Mouse (Mus musculus) MEL (cell line): ENCODE data around the gene Klf12. TPM values are rescaled to one million over a fixed set of nuclear protein-coding genes. Genes with fewer than 3 reads are reported as not detected.
A peak's percentile ranks its signal among the peaks of the same experiment; 100 is the strongest.

Experiments used
- DNase-seq: peaks from one replicate; pipeline ENCODE4 v3.0.0; 2011; ENCODE audit warnings: low read depth, low spot score
- H3K27ac ChIP-seq: 2 replicates; pipeline ENCODE4 v1.5.1; 2012; ENCODE audit warnings: low read depth, mild to moderate bottlenecking, control low read depth, low read length, moderate library complexity; ENCODE audit not compliant: control insufficient read depth
- H3K27me3 ChIP-seq, 2 experiments: fragments of 150-350 bp in 1 of 2; sonication (generic) in 1 of 2; 2 replicates each; pipeline ENCODE4 v1.6.1; 2012; ENCODE audit warnings: low read length in 2 of 2, mild to moderate bottlenecking in 2 of 2, improper control_type of control experiment in 1 of 2, moderate library complexity in 1 of 2; ENCODE audit not compliant: insufficient read depth in 2 of 2, control insufficient read depth in 1 of 2
- H3K36me3 ChIP-seq, 2 experiments: 2 replicates each; pipeline ENCODE4 v1.6.1; 2012 to 2014; ENCODE audit warnings: low read length in 2 of 2, improper control_type of control experiment in 1 of 2, inconsistent platforms in 1 of 2, mild to moderate bottlenecking in 1 of 2; ENCODE audit not compliant: insufficient read depth in 2 of 2, control insufficient read depth in 1 of 2
- H3K4me1 ChIP-seq, 2 experiments: fragments of 150-350 bp in 1 of 2; sonication (generic) in 1 of 2; 2 replicates each; pipeline ENCODE4 v1.6.1; 2012; ENCODE audit warnings: low read length in 2 of 2, improper control_type of control experiment in 1 of 2, mild to moderate bottlenecking in 1 of 2; ENCODE audit not compliant: insufficient read depth in 2 of 2, control insufficient read depth in 1 of 2
- H3K4me3 ChIP-seq, 2 experiments: fragments of 150-350 bp in 1 of 2; sonication (generic) in 1 of 2; 2 replicates each; pipeline ENCODE4 v1.5.1; 2012; ENCODE audit warnings: low read depth in 2 of 2, low read length in 2 of 2, mild to moderate bottlenecking in 2 of 2, moderate library complexity in 2 of 2, control low read depth in 1 of 2, improper control_type of control experiment in 1 of 2; ENCODE audit not compliant: control insufficient read depth in 1 of 2, insufficient read depth in 1 of 2
- H3K79me2 ChIP-seq: 2 replicates; pipeline ENCODE4 v1.6.1; 2012; ENCODE audit warnings: mild to moderate bottlenecking, low read length, moderate library complexity; ENCODE audit not compliant: control insufficient read depth, poor library complexity, insufficient read depth
- H3K9ac ChIP-seq: 2 replicates; pipeline ENCODE4 v1.6.1; 2012; ENCODE audit warnings: low read depth, mild to moderate bottlenecking, control low read depth, low read length, moderate library complexity; ENCODE audit not compliant: control insufficient read depth, poor library complexity, severe bottlenecking
- H3K9me3 ChIP-seq: fragments of 150-350 bp; sonication (generic); replicated peaks from 2 replicates; pipeline ENCODE4 v1.6.1; 2012; ENCODE audit warnings: mild to moderate bottlenecking, low read length, improper control_type of control experiment, moderate library complexity; ENCODE audit not compliant: insufficient read depth
- CHD1 ChIP-seq: IDR thresholded peaks from 2 replicates; pipeline ENCODE4 v1.6.1; 2012; ENCODE audit warnings: low read depth, mild to moderate bottlenecking, inconsistent platforms, low read length, improper control_type of control experiment
- CHD2 ChIP-seq: IDR thresholded peaks from 2 replicates; pipeline ENCODE4 v1.6.1; 2011; ENCODE audit warnings: low read length, improper control_type of control experiment
- CTCF ChIP-seq, 3 experiments: IDR thresholded peaks in 2 of 3; conservative IDR thresholded peaks in 1 of 3; 2 replicates each; pipeline ENCODE4 v1.5.1; 2011 to 2012; ENCODE audit warnings: low read length in 3 of 3, low read depth in 2 of 3, mild to moderate bottlenecking in 2 of 3, improper control_type of control experiment in 1 of 3, inconsistent platforms in 1 of 3, mixed read lengths in 1 of 3, moderate library complexity in 1 of 3; ENCODE audit not compliant: control insufficient read depth in 1 of 3, insufficient read depth in 1 of 3, poor library complexity in 1 of 3, severe bottlenecking in 1 of 3
- ETS1 ChIP-seq: IDR thresholded peaks from 2 replicates; pipeline ENCODE4 v1.6.1; 2012; ENCODE audit warnings: low read depth, mild to moderate bottlenecking, inconsistent platforms, low read length, improper control_type of control experiment, moderate library complexity
- GATA1 ChIP-seq: IDR thresholded peaks from 2 replicates; pipeline ENCODE4 v1.6.1; 2011; ENCODE audit warnings: low read depth, low read length, improper control_type of control experiment
- MAFK ChIP-seq: IDR thresholded peaks from 2 replicates; pipeline ENCODE4 v1.6.1; 2011; ENCODE audit warnings: low read depth, mild to moderate bottlenecking, low read length, improper control_type of control experiment, borderline replicate concordance
- MAX ChIP-seq: IDR thresholded peaks from 2 replicates; pipeline ENCODE4 v1.6.1; 2011; ENCODE audit warnings: low read length, improper control_type of control experiment
- MEF2A ChIP-seq: IDR thresholded peaks from 2 replicates; pipeline ENCODE4 v1.6.1; 2014; ENCODE audit warnings: low read depth, mild to moderate bottlenecking, inconsistent platforms, low read length, improper control_type of control experiment; ENCODE audit not compliant: poor library complexity, insufficient replicate concordance, severe bottlenecking; ENCODE audit errors: extremely low read depth
- MXI1 ChIP-seq: IDR thresholded peaks from 2 replicates; pipeline ENCODE4 v1.6.1; 2011; ENCODE audit warnings: mild to moderate bottlenecking, low read depth, low read length, improper control_type of control experiment
- NELFE ChIP-seq: IDR thresholded peaks from 2 replicates; pipeline ENCODE4 v1.6.1; 2011; ENCODE audit warnings: low read depth, low read length, improper control_type of control experiment
- POLR2AphosphoS5 ChIP-seq: IDR thresholded peaks from 2 replicates; pipeline ENCODE4 v1.6.1; 2012; ENCODE audit warnings: low read depth, borderline replicate concordance, mild to moderate bottlenecking, inconsistent platforms, low read length, moderate library complexity, mixed read lengths
- RAD21 ChIP-seq: IDR thresholded peaks from 2 replicates; pipeline ENCODE4 v1.6.1; 2011; ENCODE audit warnings: mild to moderate bottlenecking, low read depth, low read length, improper control_type of control experiment
- SMC3 ChIP-seq: IDR thresholded peaks from 2 replicates; pipeline ENCODE4 v1.6.1; 2011; ENCODE audit warnings: low read depth, low read length, improper control_type of control experiment
- TAL1 ChIP-seq: IDR thresholded peaks from 2 replicates; pipeline ENCODE4 v1.6.1; 2012; ENCODE audit warnings: mild to moderate bottlenecking, inconsistent platforms, low read length, moderate library complexity, mixed read lengths
- TCF12 ChIP-seq: IDR thresholded peaks from 2 replicates; pipeline ENCODE4 v1.6.1; 2014; ENCODE audit warnings: low read depth, mild to moderate bottlenecking, inconsistent platforms, low read length, improper control_type of control experiment, moderate library complexity
- ZC3H11A ChIP-seq: IDR thresholded peaks from 2 replicates; pipeline ENCODE4 v1.6.1; 2012; ENCODE audit warnings: low read depth, mild to moderate bottlenecking, inconsistent platforms, low read length, improper control_type of control experiment
- ZNF384 ChIP-seq: IDR thresholded peaks from 2 replicates; pipeline ENCODE4 v1.6.1; 2012; ENCODE audit warnings: low read depth, mild to moderate bottlenecking, inconsistent platforms, low read length, improper control_type of control experiment
- polyA plus RNA-seq, 2 experiments: library from polyadenylated mRNA; stranded (reverse) in 1 of 2; unstranded in 1 of 2; fragments of >175 nt in 1 of 2; fragments of >200 nt in 1 of 2; gene quantifications; 2 replicates each; pipeline versions ENCODE4 v1.2.1 to v1.2.4; 2012; ENCODE audit warnings: low replicate concordance in 2 of 2, low read depth in 1 of 2; ENCODE audit not compliant: insufficient read length in 2 of 2, insufficient read depth in 1 of 2, missing spikeins in 1 of 2
- total RNA-seq: library from RNA; depleted of rRNA; stranded (reverse); fragments of 300-350 nt; gene quantifications from 2 replicates; pipeline ENCODE4 v1.2.3, GENCODE M21; 2012

Klf12 gene
- total and polyA plus RNA-seq, 3 experiments = 0.42 to 1.2 TPM; not detected in 1

GRCm38 (mm10) chr14:100045431-100045830, 239.0 kb downstream of the Klf12 start:
- peak; percentile 4 for DNase-seq
- no peaks in the 10 kb centered on the region for H3K4me1 ChIP-seq
- H3K36me3 ChIP-seq = no peaks in the 10 kb centered on the region
- TF ChIP-seq SMC3 (0 out of 2 replicates have a peak, but pooled peaks have one; percentile 12), CHD2 (no peak), CTCF (IDR thresholded peaks at IDR 0.05 in 2 of 3, conservative IDR thresholded peaks at IDR 0.05 in 1 of 3; ENCODE audit: control insufficient read depth in 1 of 3, insufficient read depth in 1 of 3, low read depth in 2 of 3, low read length in 3 of 3, poor library complexity in 1 of 3, severe bottlenecking in 1 of 3) (peak in 1 of 3 experiments; percentile 11; a peak in 1 of 6 replicates)
- no peaks in the 10 kb centered on the region for H3K27me3 ChIP-seq
- no peaks in the 10 kb centered on the region for H3K9me3 ChIP-seq
- H3K9ac ChIP-seq = no peak overlapping the region
- no peak overlapping the region for H3K27ac ChIP-seq
- H3K4me3 ChIP-seq = no peak overlapping the region
- no peaks in the 10 kb centered on the region for H3K79me2 ChIP-seq

DNA sequence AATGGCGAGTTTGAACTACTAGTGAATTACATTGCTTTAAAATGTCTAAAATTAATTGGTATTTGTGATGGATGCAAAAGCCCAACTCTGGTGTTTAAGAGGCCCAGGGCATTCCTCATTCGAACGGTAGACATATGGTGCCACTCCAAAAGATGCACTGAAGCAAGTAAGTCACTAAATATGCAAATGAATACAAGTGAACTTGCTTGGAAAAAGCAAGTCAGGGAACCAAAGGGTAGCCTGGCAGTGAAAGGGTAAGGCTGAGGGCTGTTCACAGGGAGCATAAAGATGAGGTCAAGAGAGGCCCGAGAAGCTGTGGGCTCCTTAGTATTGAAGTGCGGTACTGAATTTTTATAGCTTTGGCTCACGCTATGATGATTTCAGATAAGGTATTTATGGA, 242.7 kb downstream of the Klf12 start:
- no peak overlapping the region for H3K27ac ChIP-seq
- H3K27me3 ChIP-seq = no peaks in the 10 kb centered on the region
- no peaks in the 10 kb centered on the region for H3K36me3 ChIP-seq
- H3K79me2 ChIP-seq = no peaks in the 10 kb centered on the region
- no peak overlapping the region for H3K4me3 ChIP-seq
- TF ChIP-seq MXI1 = no peak
- TF ChIP-seq ZNF384 = no peak
- TF ChIP-seq MEF2A = no peak
- TF ChIP-seq MAX = no peak
- no peak for TF ChIP-seq RAD21
- TF ChIP-seq CHD1 = no peak
- no peak for TF ChIP-seq POLR2AphosphoS5
- TF ChIP-seq MAFK = no peak
- TF ChIP-seq TAL1 = no peak
- TF ChIP-seq GATA1 = no peak
- TF ChIP-seq NELFE = no peak
- TF ChIP-seq ETS1 = no peak
- no peak for TF ChIP-seq CTCF (IDR thresholded peaks at IDR 0.05 in 2 of 3, conservative IDR thresholded peaks at IDR 0.05 in 1 of 3; ENCODE audit: control insufficient read depth in 1 of 3, insufficient read depth in 1 of 3, low read depth in 2 of 3, low read length in 3 of 3, poor library complexity in 1 of 3, severe bottlenecking in 1 of 3)
- TF ChIP-seq TCF12 = no peak
- no peak for TF ChIP-seq ZC3H11A
- no peak for DNase-seq
- no peaks in the 10 kb centered on the region for H3K9me3 ChIP-seq
- H3K9ac ChIP-seq = no peak overlapping the region
- no peaks in the 10 kb centered on the region for H3K4me1 ChIP-seq
